Mouse (Mus musculus) limb, embryonic 15.5 days (tissue): ENCODE data around the gene Srp72. TPM values are rescaled to one million over a fixed set of nuclear protein-coding genes. Genes with fewer than 3 reads are reported as not detected.
A peak's percentile ranks its signal among the peaks of the same experiment; 100 is the strongest.
"Not testable (repeated sequence)": the region's sequence is repeated elsewhere in the genome, so short reads cannot be mapped to it uniquely, and the experiment has no call there.

Source experiments
- ATAC-seq: fragments of 200-750 bp; cut with Nextera tagmentation; 2 replicates; pipeline ENCODE4 v1.8.0; 2017; ENCODE audit warnings: low read depth, moderate TSS enrichment; ENCODE audit not compliant: insufficient number of reproducible peaks, low FRiP score, low TSS enrichment
- H3K27ac ChIP-seq: fragments of 300-500 bp; sonication (generic); 2 replicates; pipeline ENCODE4 v1.5.1; 2015; ENCODE audit warnings: moderate library complexity, mild to moderate bottlenecking, inconsistent platforms
- H3K27me3 ChIP-seq: fragments of 300-500 bp; sonication (generic); 2 replicates; pipeline ENCODE4 v1.6.1; 2015; ENCODE audit warnings: inconsistent platforms
- H3K36me3 ChIP-seq: fragments of 300-500 bp; sonication (generic); 2 replicates; pipeline ENCODE4 v1.6.1; 2015; ENCODE audit warnings: inconsistent platforms
- H3K4me1 ChIP-seq: fragments of 300-500 bp; sonication (generic); 2 replicates; pipeline ENCODE4 v1.6.1; 2015; ENCODE audit warnings: inconsistent platforms
- H3K4me2 ChIP-seq: fragments of 300-500 bp; sonication (generic); 2 replicates; pipeline ENCODE4 v1.6.1; 2015; ENCODE audit warnings: mild to moderate bottlenecking, inconsistent platforms
- H3K4me3 ChIP-seq: fragments of 300-500 bp; sonication (generic); 2 replicates; pipeline ENCODE4 v1.5.1; 2015; ENCODE audit warnings: mild to moderate bottlenecking, inconsistent platforms
- H3K9ac ChIP-seq: fragments of 300-500 bp; sonication (generic); 2 replicates; pipeline ENCODE4 v1.6.1; 2015; ENCODE audit warnings: inconsistent platforms
- H3K9me3 ChIP-seq: fragments of 300-500 bp; sonication (generic); 2 replicates; pipeline ENCODE4 v1.6.1; 2016; ENCODE audit warnings: inconsistent platforms
- WGBS: fragments of 180-500 bp; shearing (Covaris S2); methylation state at CpG from one replicate; pipeline ENCODE4 v1.1.7; 2015; 5-methylcytosine and 5-hydroxymethylcytosine counted together
- polyA plus RNA-seq: library from polyadenylated mRNA; unstranded; fragments of >200 nt; fragmentation: Nextera tagmentation; extraction: Ambion mirVana; gene quantifications from 2 replicates; pipeline ENCODE4 v1.2.1, GENCODE M21; 2015

Srp72 gene
- polyA plus RNA-seq, 1 experiment from 2014 or later: 103 TPM

- H3K27me3 ChIP-seq: no peaks in the 10 kb centered on the region
- 58% methylated on average over 5 of the region's 5 CpGs for WGBS
- ATAC-seq: no peak
- no peak overlapping the region for H3K9ac ChIP-seq
- H3K4me3 ChIP-seq: no peak overlapping the region
- no peak overlapping the region for H3K4me2 ChIP-seq
- H3K36me3 ChIP-seq: peaks cover 50% of the 10 kb centered on the region
- peaks cover 6% of the 10 kb centered on the region for H3K4me1 ChIP-seq
- H3K27ac ChIP-seq: no peak overlapping the region
- H3K9me3 ChIP-seq: no peaks in the 10 kb centered on the region
Observed at GRCm38 (mm10) chr5:76969250-76969649, 5.2 kb upstream of the Srp72 start.

- ATAC-seq, H3K27me3 ChIP-seq, H3K4me3 ChIP-seq, H3K9ac ChIP-seq, H3K27ac ChIP-seq, H3K4me2 ChIP-seq, H3K9me3 ChIP-seq: not testable (repeated sequence)
- peaks cover 12% of the 10 kb centered on the region for H3K4me1 ChIP-seq
- H3K36me3 ChIP-seq: peaks cover 35% of the 10 kb centered on the region
- WGBS: 77% methylated on average over 1 of the region's 1 CpGs
Observed at GRCm38 (mm10) chr5:76971115-76971514, 3.4 kb upstream of the Srp72 start.

DNA sequence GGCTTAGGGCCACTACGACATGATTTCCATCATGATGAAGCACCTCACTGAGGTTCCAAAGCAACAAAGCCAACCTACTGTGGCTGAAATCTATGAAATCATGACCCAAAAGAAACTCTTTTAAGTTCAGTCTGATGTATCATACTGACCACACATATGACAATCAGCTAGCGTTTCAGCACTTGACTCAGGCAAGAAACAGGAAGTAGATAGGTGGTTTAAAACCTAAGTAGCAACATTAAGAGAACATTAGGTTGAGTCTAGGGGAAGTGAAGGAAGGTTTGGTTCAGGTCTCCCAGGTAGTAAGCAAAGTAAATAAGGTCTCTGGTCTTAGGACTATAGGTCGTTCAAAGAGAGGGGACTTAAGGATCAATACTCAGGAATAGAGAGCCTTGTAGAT, 995 bp upstream of the Srp72 start:
- no peak for ATAC-seq
- Histone ChIP-seq H3K9ac (no peak overlapping the region), H3K27me3 (no peaks in the 10 kb centered on the region), H3K9me3 (no peaks in the 10 kb centered on the region), H3K4me1 (peaks cover 12% of the 10 kb centered on the region), H3K36me3 (peaks cover 35% of the 10 kb centered on the region), H3K27ac (no peak overlapping the region), H3K4me3 (peak overlapping the region; percentile 99), H3K4me2 (peak overlapping the region; percentile 77; the same call in 1 of the 2 replicates)
- WGBS: 59% methylated on average over 3 of the region's 3 CpGs

- peaks cover 12% of the 10 kb centered on the region for H3K4me1 ChIP-seq
- no peaks in the 10 kb centered on the region for H3K27me3 ChIP-seq
- no peaks in the 10 kb centered on the region for H3K9me3 ChIP-seq
- WGBS: 2% methylated on average over 17 of the region's 17 CpGs
- H3K9ac ChIP-seq: peak overlapping the region; percentile 88
- peak; percentile 8; the same call in 1 of the 2 replicates for ATAC-seq
- peak overlapping the region; percentile 99 for H3K4me3 ChIP-seq
- peak overlapping the region; percentile 77 for H3K4me2 ChIP-seq
- peak overlapping the region; percentile 93 for H3K27ac ChIP-seq
- H3K36me3 ChIP-seq: peaks cover 34% of the 10 kb centered on the region
Observed at GRCm38 (mm10) chr5:76974207-76974553, 303 bp upstream of the Srp72 start.

DNA sequence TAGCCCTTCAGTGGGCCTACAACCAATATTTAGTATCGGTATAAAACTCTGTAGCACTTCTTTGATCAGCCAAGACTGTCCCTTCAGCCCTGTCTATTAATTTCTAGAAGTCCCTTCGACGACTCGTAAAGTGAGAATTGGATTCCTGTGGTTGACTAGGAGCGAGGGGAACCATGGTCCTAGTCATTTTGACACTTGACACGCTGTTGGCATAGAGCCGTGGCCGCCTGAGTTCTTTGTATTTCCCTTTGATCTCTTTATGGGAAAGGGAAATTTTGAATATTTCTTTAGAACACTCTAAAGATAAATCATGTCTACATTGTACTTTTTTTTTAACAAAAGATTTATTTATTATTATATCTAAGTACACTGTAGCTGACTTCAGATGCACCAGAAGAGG, 1.3 kb downstream of the Srp72 start:
- 61% methylated on average over 8 of the region's 8 CpGs for WGBS
- Histone ChIP-seq H3K9ac (no peak overlapping the region), H3K36me3 (peaks cover 31% of the 10 kb centered on the region), H3K4me3 (peak overlapping the region; percentile 99), H3K4me1 (peaks cover 12% of the 10 kb centered on the region), H3K27me3 (no peaks in the 10 kb centered on the region), H3K27ac (no peak overlapping the region), H3K9me3 (no peaks in the 10 kb centered on the region), H3K4me2 (peak overlapping the region; percentile 56)
- no peak for ATAC-seq

DNA sequence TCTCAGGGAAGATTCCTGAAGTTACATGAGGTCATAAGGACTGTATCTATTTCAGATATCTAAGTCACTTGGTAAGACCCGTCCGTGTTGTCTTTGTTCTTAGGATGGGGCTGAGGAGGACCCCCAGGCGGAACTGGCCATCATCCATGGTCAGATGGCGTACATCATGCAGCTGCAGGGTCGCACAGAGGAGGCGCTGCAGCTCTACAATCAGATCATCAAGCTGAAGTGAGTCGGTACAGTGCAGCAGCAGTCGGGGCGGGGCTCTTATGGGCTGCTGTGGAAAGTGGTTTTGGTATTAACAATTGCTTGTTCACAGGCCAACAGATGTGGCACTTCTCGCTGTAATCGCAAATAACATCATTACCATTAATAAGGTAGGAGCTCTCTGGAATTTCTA, 9.5 kb downstream of the Srp72 start:
- Histone ChIP-seq H3K4me2 (no peak overlapping the region), H3K36me3 (peaks cover 72% of the 10 kb centered on the region), H3K9me3 (no peaks in the 10 kb centered on the region), H3K27me3 (no peaks in the 10 kb centered on the region), H3K4me1 (no peaks in the 10 kb centered on the region), H3K4me3 (no peak overlapping the region), H3K27ac (no peak overlapping the region), H3K9ac (no peak overlapping the region)
- WGBS: 92% methylated on average over 11 of the region's 11 CpGs
- no peak for ATAC-seq

- H3K27me3 ChIP-seq: no peaks in the 10 kb centered on the region
- 90% methylated on average over 3 of the region's 3 CpGs for WGBS
- no peaks in the 10 kb centered on the region for H3K4me1 ChIP-seq
- H3K9ac ChIP-seq: no peak overlapping the region
- no peak overlapping the region for H3K27ac ChIP-seq
- no peaks in the 10 kb centered on the region for H3K9me3 ChIP-seq
- H3K4me2 ChIP-seq: no peak overlapping the region
- no peak for ATAC-seq
- H3K36me3 ChIP-seq: peaks cover 77% of the 10 kb centered on the region
- no peak overlapping the region for H3K4me3 ChIP-seq
Observed at GRCm38 (mm10) chr5:76990789-76991188, 16.3 kb downstream of the Srp72 start.

DNA sequence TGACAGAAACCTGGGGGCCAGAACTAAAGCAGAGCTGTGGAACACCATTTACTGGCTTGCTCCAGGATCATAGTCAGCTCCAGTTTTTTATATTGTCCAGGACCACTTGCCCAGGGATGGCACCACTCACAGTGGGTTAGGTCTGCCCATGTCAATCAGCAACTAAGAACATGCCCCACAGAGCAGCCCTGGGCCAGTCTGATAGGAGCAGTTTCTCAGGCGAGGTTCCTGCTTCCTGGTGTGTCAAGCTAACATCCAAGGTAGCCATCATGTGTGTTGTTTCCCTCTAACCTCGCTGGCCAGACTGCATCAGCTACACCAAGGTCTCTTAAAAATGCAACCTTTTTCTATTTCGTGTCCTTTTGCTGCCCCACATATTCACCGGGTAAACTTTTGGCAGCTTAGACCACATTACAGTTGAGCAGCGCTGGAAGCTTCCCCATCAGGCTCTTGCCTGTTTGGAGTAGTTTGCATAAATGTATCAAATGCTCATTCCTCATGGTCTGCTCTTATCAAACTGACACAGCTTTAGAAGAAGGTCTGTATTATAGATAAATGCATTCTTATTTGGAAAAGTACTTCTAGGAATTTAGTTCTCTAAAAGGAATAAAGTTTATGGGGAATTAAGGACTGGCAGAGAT, 18.8 kb downstream of the Srp72 start:
- H3K36me3 ChIP-seq: peaks cover 81% of the 10 kb centered on the region
- H3K4me3 ChIP-seq: no peak overlapping the region
- ATAC-seq: no peak
- H3K4me2 ChIP-seq: no peak overlapping the region
- no peaks in the 10 kb centered on the region for H3K27me3 ChIP-seq
- no peaks in the 10 kb centered on the region for H3K9me3 ChIP-seq
- no peaks in the 10 kb centered on the region for H3K4me1 ChIP-seq
- no peak overlapping the region for H3K9ac ChIP-seq
- no peak overlapping the region for H3K27ac ChIP-seq
- 94% methylated on average over 5 of the region's 5 CpGs for WGBS

DNA sequence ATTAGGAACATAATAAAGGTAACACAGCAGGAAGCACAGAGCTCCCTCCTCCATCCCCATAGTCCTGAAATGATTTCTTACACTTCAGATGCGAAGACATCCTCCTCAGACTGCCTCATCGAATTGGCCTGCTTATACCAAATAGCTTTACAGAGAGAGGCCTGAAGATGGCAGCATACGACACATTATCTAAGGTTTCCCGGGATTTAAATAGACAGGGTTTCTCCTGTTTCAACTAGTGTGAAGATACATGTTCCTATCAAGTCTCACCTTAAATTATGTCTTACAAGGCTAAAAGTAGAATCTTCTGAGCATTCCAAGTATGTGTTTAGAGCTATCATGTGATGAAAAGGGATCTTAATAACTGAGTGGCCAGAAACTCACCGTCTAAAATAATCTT, 23.9 kb downstream of the Srp72 start:
- no peak overlapping the region for H3K4me3 ChIP-seq

GRCm38 (mm10) chr5:77001192-77001591, 26.7 kb downstream of the Srp72 start:
- no peak overlapping the region for H3K27ac ChIP-seq
- no peak overlapping the region for H3K4me2 ChIP-seq
- no peaks in the 10 kb centered on the region for H3K27me3 ChIP-seq
- H3K4me3 ChIP-seq: no peak overlapping the region
- H3K4me1 ChIP-seq: no peaks in the 10 kb centered on the region
- peaks cover 45% of the 10 kb centered on the region for H3K36me3 ChIP-seq
- 95% methylated on average over 17 of the region's 17 CpGs for WGBS
- no peaks in the 10 kb centered on the region; the same call in 1 of the 2 replicates for H3K9me3 ChIP-seq
- ATAC-seq: no peak
- no peak overlapping the region for H3K9ac ChIP-seq

More for the DNA sequence above, 23.9 kb downstream of the Srp72 start:
- ATAC-seq: no peak
- Histone ChIP-seq H3K36me3 (peaks cover 68% of the 10 kb centered on the region), H3K9me3 (no peaks in the 10 kb centered on the region; the same call in 1 of the 2 replicates), H3K9ac (no peak overlapping the region), H3K4me2 (no peak overlapping the region), H3K4me1 (no peaks in the 10 kb centered on the region), H3K27me3 (no peaks in the 10 kb centered on the region), H3K27ac (no peak overlapping the region)
- WGBS: 51% methylated on average over 5 of the region's 5 CpGs

- WGBS: 93% methylated on average over 6 of the region's 6 CpGs
- no peak for ATAC-seq
Observed at GRCm38 (mm10) chr5:77004051-77004821, 29.8 kb downstream of the Srp72 start, which contains the start of gene Arl9. Gene Arl9 (plus strand): TSS chr5:77004055.

GRCm38 (mm10) chr5:77010352-77010751, 35.9 kb downstream of the Srp72 start:
- H3K9ac ChIP-seq: no peak overlapping the region
- no peak overlapping the region for H3K4me3 ChIP-seq
- H3K4me1 ChIP-seq: no peaks in the 10 kb centered on the region; the same call in 1 of the 2 replicates
- no peaks in the 10 kb centered on the region for H3K9me3 ChIP-seq
- no peak for ATAC-seq
- no peak overlapping the region for H3K27ac ChIP-seq
- H3K4me2 ChIP-seq: no peak overlapping the region
- H3K36me3 ChIP-seq: no peaks in the 10 kb centered on the region
- 86% methylated on average over 9 of the region's 9 CpGs for WGBS
- no peaks in the 10 kb centered on the region for H3K27me3 ChIP-seq

More at GRCm38 (mm10) chr5:77004051-77004821, 29.8 kb downstream of the Srp72 start, which contains the start of gene Arl9:
- Histone ChIP-seq H3K4me1 (no peaks in the 10 kb centered on the region), H3K9ac (no peak within 1 kb of the TSS), H3K36me3 (peaks cover 20% of the 10 kb centered on the region), H3K27ac (no peak within 1 kb of the TSS), H3K9me3 (no peaks in the 10 kb centered on the region; the same call in 1 of the 2 replicates), H3K27me3 (no peaks in the 10 kb centered on the region), H3K4me3 (no peak within 1 kb of the TSS), H3K4me2 (no peak within 1 kb of the TSS)
